Mouse (Mus musculus) CD4-positive, CD25-positive, alpha-beta regulatory T cell (primary cell): Measurements from ENCODE around the gene Ugt1a1. TPM values are rescaled to one million over a fixed set of nuclear protein-coding genes. Genes with fewer than 3 reads are reported as not detected.

Experiments used
- polyA plus RNA-seq: library from polyadenylated mRNA; unstranded; fragments of 100-300 nt; shearing (Covaris generic); gene quantifications from one replicate; pipeline ENCODE4 v1.2.1, GENCODE M21; 2017

Gene Ugt1a1
- polyA plus RNA-seq = 0.12 TPM

GRCm38 (mm10) chr1:88211812-88212211, at the start of gene Ugt1a1:
TSS of gene Ugt1a1 (plus strand) at chr1:88211959.

GRCm38 (mm10) chr1:88165711-88166110, 46.0 kb upstream of the Ugt1a1 start, which contains the start of gene Ugt1a5:
TSS of gene Ugt1a5 (plus strand) at chr1:88166012.

GRCm38 (mm10) chr1:88200456-88200855, 11.3 kb upstream of the Ugt1a1 start, which contains the start of gene Ugt1a2:
TSS of gene Ugt1a2 (plus strand) at chr1:88200601.

DNA sequence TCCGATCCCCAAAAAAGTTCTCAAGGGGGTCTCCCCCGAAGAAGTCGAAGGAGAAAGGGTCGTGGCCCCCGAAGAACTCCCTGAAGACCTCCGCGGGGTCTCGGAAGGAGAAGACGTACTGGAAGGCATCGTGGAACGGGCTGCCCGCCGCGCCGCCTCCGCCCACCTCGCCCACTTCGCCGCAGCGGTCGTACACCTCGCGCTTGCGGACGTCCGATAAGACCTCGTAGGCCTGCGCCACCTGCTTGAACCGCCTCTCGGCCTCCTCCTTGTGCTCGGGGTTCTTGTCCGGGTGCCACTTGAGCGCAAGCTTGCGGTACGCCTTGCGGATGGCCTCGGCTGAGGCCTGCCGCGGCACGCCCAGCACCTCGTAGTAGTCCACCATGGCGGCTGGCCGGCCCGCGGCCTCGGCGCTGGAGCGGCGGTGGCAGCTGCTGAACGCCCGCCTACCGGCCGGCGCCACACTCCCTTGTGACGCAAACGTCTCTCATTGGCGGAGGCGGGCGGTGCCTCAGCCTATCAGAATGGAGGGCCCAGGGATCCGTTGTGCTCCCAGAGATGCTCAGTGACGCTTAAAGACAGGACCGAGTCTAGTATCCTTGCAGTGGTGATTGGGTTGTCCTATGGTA, 6.4 kb upstream of the Ugt1a1 start, which contains the start of gene Dnajb3:
Gene Dnajb3 (minus strand): TSS at position 489 of the 629 bp plus-strand sequence.

DNA sequence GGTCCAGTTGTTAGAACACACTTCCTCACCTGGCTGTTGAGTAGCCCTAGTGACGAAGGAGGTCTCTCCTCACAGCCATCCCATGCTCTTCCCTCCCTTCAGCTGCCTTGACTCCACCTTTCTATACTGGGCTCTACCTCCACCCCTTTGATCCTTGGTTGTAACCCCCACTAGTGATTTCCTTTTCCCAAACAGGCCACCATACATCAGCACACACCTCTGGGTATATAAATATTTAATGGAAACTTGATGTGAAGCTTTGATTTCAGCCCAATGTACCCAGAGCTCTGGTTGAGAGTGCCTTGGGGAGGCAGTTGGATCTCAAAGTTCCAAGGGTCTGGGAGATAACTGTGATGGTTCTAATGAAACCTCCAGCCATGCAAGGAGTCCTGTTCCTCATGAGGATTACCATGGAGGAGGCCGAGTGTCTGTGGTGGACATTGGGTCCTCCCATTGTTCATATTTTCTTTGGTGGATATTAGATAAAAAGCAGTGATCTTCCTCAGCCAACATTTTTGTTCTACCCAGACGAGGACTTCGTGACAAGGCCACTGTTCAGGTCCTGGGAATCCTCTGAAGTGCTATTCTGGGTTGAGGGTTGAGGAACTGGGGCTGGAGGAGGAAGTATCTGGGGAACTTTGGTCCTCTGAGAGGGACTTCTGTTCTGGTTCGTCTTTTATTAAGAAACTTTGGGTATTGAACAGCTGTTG, 15.1 kb downstream of the Ugt1a1 start, which contains the start of gene Mroh2a:
Gene Mroh2a (plus strand): TSS at position 317 of the 710 bp plus-strand sequence.

Other genes with a start within 250 kb of the Ugt1a1 start
- 21.4 TPM for gene Usp40, start 203.4 kb upstream of the Ugt1a1 start, polyA plus RNA-seq
- not detected for gene Ugt1a10, start 156.6 kb upstream of the Ugt1a1 start, polyA plus RNA-seq
- not detected for gene Ugt1a9, start 141.2 kb upstream of the Ugt1a1 start, polyA plus RNA-seq
- not detected for gene Ugt1a8, start 124.1 kb upstream of the Ugt1a1 start, polyA plus RNA-seq
- 0.86 TPM for gene Ugt1a7c, start 116.9 kb upstream of the Ugt1a1 start, polyA plus RNA-seq
- gene Ugt1a6b, start 108.7 kb upstream of the Ugt1a1 start, polyA plus RNA-seq = not detected
- gene Ugt1a6a, start 77.2 kb upstream of the Ugt1a1 start, polyA plus RNA-seq = 0.14 TPM
- gene Ugt1a5, start 45.9 kb upstream of the Ugt1a1 start, polyA plus RNA-seq = not detected
- gene Ugt1a2, start 11.4 kb upstream of the Ugt1a1 start, polyA plus RNA-seq = not detected
- 1.0 TPM for gene Dnajb3, start 6.2 kb upstream of the Ugt1a1 start, polyA plus RNA-seq
- gene Mroh2a, start 15.0 kb downstream of the Ugt1a1 start, polyA plus RNA-seq = 1.2 TPM
- 82.7 TPM for gene Hjurp, start 65.7 kb downstream of the Ugt1a1 start, polyA plus RNA-seq
- gene Trpm8, start 65.7 kb downstream of the Ugt1a1 start, polyA plus RNA-seq = not detected
- not detected for gene Spp2, start 195.0 kb downstream of the Ugt1a1 start, polyA plus RNA-seq